Mouse (Mus musculus) MEL (cell line): ENCODE data around the gene Tex46. TPM values are rescaled to one million over a fixed set of nuclear protein-coding genes. Genes with fewer than 3 reads are reported as not detected.

ENCODE experiments used
- DNase-seq: peaks from one replicate; pipeline ENCODE4 v3.0.0; 2011; ENCODE audit warnings: low read depth, low spot score
- H3K27ac ChIP-seq: 2 replicates; pipeline ENCODE4 v1.5.1; 2012; ENCODE audit warnings: low read depth, mild to moderate bottlenecking, control low read depth, low read length, moderate library complexity; ENCODE audit not compliant: control insufficient read depth
- H3K27me3 ChIP-seq, 2 experiments: fragments of 150-350 bp in 1 of 2; sonication (generic) in 1 of 2; 2 replicates each; pipeline ENCODE4 v1.6.1; 2012; ENCODE audit warnings: low read length in 2 of 2, mild to moderate bottlenecking in 2 of 2, improper control_type of control experiment in 1 of 2, moderate library complexity in 1 of 2; ENCODE audit not compliant: insufficient read depth in 2 of 2, control insufficient read depth in 1 of 2
- H3K36me3 ChIP-seq, 2 experiments: 2 replicates each; pipeline ENCODE4 v1.6.1; 2012 to 2014; ENCODE audit warnings: low read length in 2 of 2, improper control_type of control experiment in 1 of 2, inconsistent platforms in 1 of 2, mild to moderate bottlenecking in 1 of 2; ENCODE audit not compliant: insufficient read depth in 2 of 2, control insufficient read depth in 1 of 2
- H3K4me1 ChIP-seq, 2 experiments: fragments of 150-350 bp in 1 of 2; sonication (generic) in 1 of 2; 2 replicates each; pipeline ENCODE4 v1.6.1; 2012; ENCODE audit warnings: low read length in 2 of 2, improper control_type of control experiment in 1 of 2, mild to moderate bottlenecking in 1 of 2; ENCODE audit not compliant: insufficient read depth in 2 of 2, control insufficient read depth in 1 of 2
- H3K4me3 ChIP-seq, 2 experiments: fragments of 150-350 bp in 1 of 2; sonication (generic) in 1 of 2; 2 replicates each; pipeline ENCODE4 v1.5.1; 2012; ENCODE audit warnings: low read depth in 2 of 2, low read length in 2 of 2, mild to moderate bottlenecking in 2 of 2, moderate library complexity in 2 of 2, control low read depth in 1 of 2, improper control_type of control experiment in 1 of 2; ENCODE audit not compliant: control insufficient read depth in 1 of 2, insufficient read depth in 1 of 2
- H3K79me2 ChIP-seq: 2 replicates; pipeline ENCODE4 v1.6.1; 2012; ENCODE audit warnings: mild to moderate bottlenecking, low read length, moderate library complexity; ENCODE audit not compliant: control insufficient read depth, poor library complexity, insufficient read depth
- H3K9ac ChIP-seq: 2 replicates; pipeline ENCODE4 v1.6.1; 2012; ENCODE audit warnings: low read depth, mild to moderate bottlenecking, control low read depth, low read length, moderate library complexity; ENCODE audit not compliant: control insufficient read depth, poor library complexity, severe bottlenecking
- H3K9me3 ChIP-seq: fragments of 150-350 bp; sonication (generic); replicated peaks from 2 replicates; pipeline ENCODE4 v1.6.1; 2012; ENCODE audit warnings: mild to moderate bottlenecking, low read length, improper control_type of control experiment, moderate library complexity; ENCODE audit not compliant: insufficient read depth
- BHLHE40 ChIP-seq: IDR thresholded peaks from 2 replicates; pipeline ENCODE4 v1.6.1; 2012; ENCODE audit warnings: low read depth, mild to moderate bottlenecking, inconsistent platforms, low read length, improper control_type of control experiment, borderline replicate concordance
- CHD2 ChIP-seq: IDR thresholded peaks from 2 replicates; pipeline ENCODE4 v1.6.1; 2011; ENCODE audit warnings: low read length, improper control_type of control experiment
- E2F4 ChIP-seq: IDR thresholded peaks from 2 replicates; pipeline ENCODE4 v1.6.1; 2011; ENCODE audit warnings: low read depth, low read length, improper control_type of control experiment, borderline replicate concordance
- ELF1 ChIP-seq: IDR thresholded peaks from 2 replicates; pipeline ENCODE4 v1.6.1; 2014; ENCODE audit warnings: low read depth, mild to moderate bottlenecking, inconsistent platforms, low read length, improper control_type of control experiment, moderate library complexity
- EP300 ChIP-seq, 2 experiments: IDR thresholded peaks; 2 replicates each; pipeline ENCODE4 v1.6.1; 2011; ENCODE audit warnings: improper control_type of control experiment in 2 of 2, low read length in 2 of 2, low read depth in 1 of 2, mild to moderate bottlenecking in 1 of 2
- ETS1 ChIP-seq: IDR thresholded peaks from 2 replicates; pipeline ENCODE4 v1.6.1; 2012; ENCODE audit warnings: low read depth, mild to moderate bottlenecking, inconsistent platforms, low read length, improper control_type of control experiment, moderate library complexity
- GABPA ChIP-seq: IDR thresholded peaks from 2 replicates; pipeline ENCODE4 v1.6.1; 2012; ENCODE audit warnings: low read depth, mild to moderate bottlenecking, inconsistent platforms, low read length, improper control_type of control experiment, moderate library complexity
- GATA1 ChIP-seq: IDR thresholded peaks from 2 replicates; pipeline ENCODE4 v1.6.1; 2011; ENCODE audit warnings: low read depth, low read length, improper control_type of control experiment
- HCFC1 ChIP-seq: IDR thresholded peaks from 2 replicates; pipeline ENCODE4 v1.6.1; 2012; ENCODE audit warnings: low read depth, mild to moderate bottlenecking, inconsistent platforms, low read length, improper control_type of control experiment, moderate library complexity
- JUND ChIP-seq: IDR thresholded peaks from 2 replicates; pipeline ENCODE4 v1.6.1; 2011; ENCODE audit warnings: low read depth, mild to moderate bottlenecking, improper control_type of control experiment, low read length
- KAT2A ChIP-seq: conservative IDR thresholded peaks from 2 replicates; pipeline ENCODE4 v1.6.1; 2012; ENCODE audit warnings: low read depth, low read length, improper control_type of control experiment, inconsistent platforms
- MAFK ChIP-seq: IDR thresholded peaks from 2 replicates; pipeline ENCODE4 v1.6.1; 2011; ENCODE audit warnings: low read depth, mild to moderate bottlenecking, low read length, improper control_type of control experiment, borderline replicate concordance
- MAX ChIP-seq: IDR thresholded peaks from 2 replicates; pipeline ENCODE4 v1.6.1; 2011; ENCODE audit warnings: low read length, improper control_type of control experiment
- MAZ ChIP-seq: IDR thresholded peaks from 2 replicates; pipeline ENCODE4 v1.6.1; 2012; ENCODE audit warnings: low read depth, mild to moderate bottlenecking, inconsistent platforms, low read length, improper control_type of control experiment
- MEF2A ChIP-seq: IDR thresholded peaks from 2 replicates; pipeline ENCODE4 v1.6.1; 2014; ENCODE audit warnings: low read depth, mild to moderate bottlenecking, inconsistent platforms, low read length, improper control_type of control experiment; ENCODE audit not compliant: poor library complexity, insufficient replicate concordance, severe bottlenecking; ENCODE audit errors: extremely low read depth
- MXI1 ChIP-seq: IDR thresholded peaks from 2 replicates; pipeline ENCODE4 v1.6.1; 2011; ENCODE audit warnings: mild to moderate bottlenecking, low read depth, low read length, improper control_type of control experiment
- MYB ChIP-seq: IDR thresholded peaks from 2 replicates; pipeline ENCODE4 v1.6.1; 2011; ENCODE audit warnings: mild to moderate bottlenecking, low read depth, low read length, improper control_type of control experiment
- MYC ChIP-seq: IDR thresholded peaks from 2 replicates; pipeline ENCODE4 v1.6.1; 2011; ENCODE audit warnings: low read depth, mild to moderate bottlenecking, low read length, improper control_type of control experiment, moderate library complexity
- NRF1 ChIP-seq: IDR thresholded peaks from 2 replicates; pipeline ENCODE4 v1.6.1; 2014; ENCODE audit warnings: low read depth, mild to moderate bottlenecking, inconsistent platforms, low read length, improper control_type of control experiment, moderate library complexity; ENCODE audit not compliant: poor library complexity, insufficient read depth, severe bottlenecking
- POLR2A ChIP-seq, 2 experiments: IDR thresholded peaks; 2 replicates each; pipeline ENCODE4 v1.6.1; 2011 to 2012; ENCODE audit warnings: low read length in 2 of 2, mild to moderate bottlenecking in 2 of 2, control low read depth in 1 of 2, improper control_type of control experiment in 1 of 2, low read depth in 1 of 2, moderate library complexity in 1 of 2; ENCODE audit not compliant: control insufficient read depth in 1 of 2, insufficient read depth in 1 of 2, poor library complexity in 1 of 2
- POLR2AphosphoS2 ChIP-seq: IDR thresholded peaks from 2 replicates; pipeline ENCODE4 v1.6.1; 2011; ENCODE audit warnings: low read length, improper control_type of control experiment
- POLR2AphosphoS5 ChIP-seq: IDR thresholded peaks from 2 replicates; pipeline ENCODE4 v1.6.1; 2012; ENCODE audit warnings: low read depth, borderline replicate concordance, mild to moderate bottlenecking, inconsistent platforms, low read length, moderate library complexity, mixed read lengths
- RAD21 ChIP-seq: IDR thresholded peaks from 2 replicates; pipeline ENCODE4 v1.6.1; 2011; ENCODE audit warnings: mild to moderate bottlenecking, low read depth, low read length, improper control_type of control experiment
- RCOR1 ChIP-seq: IDR thresholded peaks from 2 replicates; pipeline ENCODE4 v1.6.1; 2012; ENCODE audit warnings: low read depth, mild to moderate bottlenecking, inconsistent platforms, low read length, improper control_type of control experiment
- SIN3A ChIP-seq: IDR thresholded peaks from 2 replicates; pipeline ENCODE4 v1.6.1; 2012; ENCODE audit warnings: low read length, improper control_type of control experiment, inconsistent platforms
- SMC3 ChIP-seq: IDR thresholded peaks from 2 replicates; pipeline ENCODE4 v1.6.1; 2011; ENCODE audit warnings: low read depth, low read length, improper control_type of control experiment
- TBP ChIP-seq: IDR thresholded peaks from 2 replicates; pipeline ENCODE4 v1.8.0; 2011; ENCODE audit warnings: low read depth, low read length, improper control_type of control experiment
- UBTF ChIP-seq: IDR thresholded peaks from 2 replicates; pipeline ENCODE4 v1.6.1; 2012; ENCODE audit warnings: low read depth, mild to moderate bottlenecking, inconsistent platforms, low read length, improper control_type of control experiment, moderate library complexity, borderline replicate concordance; ENCODE audit not compliant: insufficient read depth
- USF1 ChIP-seq: IDR thresholded peaks from 2 replicates; pipeline ENCODE4 v1.6.1; 2014; ENCODE audit warnings: low read depth, mild to moderate bottlenecking, inconsistent platforms, low read length, improper control_type of control experiment, moderate library complexity
- USF2 ChIP-seq, 2 experiments: IDR thresholded peaks; 2 replicates each; pipeline ENCODE4 v1.6.1; 2011 to 2012; ENCODE audit warnings: improper control_type of control experiment in 2 of 2, low read length in 2 of 2, borderline replicate concordance in 1 of 2, inconsistent platforms in 1 of 2, low read depth in 1 of 2, mild to moderate bottlenecking in 1 of 2; ENCODE audit not compliant: insufficient read depth in 1 of 2
- ZC3H11A ChIP-seq: IDR thresholded peaks from 2 replicates; pipeline ENCODE4 v1.6.1; 2012; ENCODE audit warnings: low read depth, mild to moderate bottlenecking, inconsistent platforms, low read length, improper control_type of control experiment
- ZKSCAN1 ChIP-seq: IDR thresholded peaks from 2 replicates; pipeline ENCODE4 v1.6.1; 2012; ENCODE audit warnings: low read depth, mild to moderate bottlenecking, inconsistent platforms, low read length, improper control_type of control experiment, moderate library complexity
- ZMIZ1 ChIP-seq: IDR thresholded peaks from 2 replicates; pipeline ENCODE4 v1.6.1; 2012; ENCODE audit warnings: low read depth, mild to moderate bottlenecking, inconsistent platforms, low read length, improper control_type of control experiment, moderate library complexity
- ZNF384 ChIP-seq: IDR thresholded peaks from 2 replicates; pipeline ENCODE4 v1.6.1; 2012; ENCODE audit warnings: low read depth, mild to moderate bottlenecking, inconsistent platforms, low read length, improper control_type of control experiment
- polyA plus RNA-seq, 2 experiments: library from polyadenylated mRNA; stranded (reverse) in 1 of 2; unstranded in 1 of 2; fragments of >175 nt in 1 of 2; fragments of >200 nt in 1 of 2; gene quantifications; 2 replicates each; pipeline versions ENCODE4 v1.2.1 to v1.2.4; 2012; ENCODE audit warnings: low replicate concordance in 2 of 2, low read depth in 1 of 2; ENCODE audit not compliant: insufficient read length in 2 of 2, insufficient read depth in 1 of 2, missing spikeins in 1 of 2
- total RNA-seq: library from RNA; depleted of rRNA; stranded (reverse); fragments of 300-350 nt; gene quantifications from 2 replicates; pipeline ENCODE4 v1.2.3, GENCODE M21; 2012

Tex46 gene
- total and polyA plus RNA-seq, 3 experiments, result not detected

DNA sequence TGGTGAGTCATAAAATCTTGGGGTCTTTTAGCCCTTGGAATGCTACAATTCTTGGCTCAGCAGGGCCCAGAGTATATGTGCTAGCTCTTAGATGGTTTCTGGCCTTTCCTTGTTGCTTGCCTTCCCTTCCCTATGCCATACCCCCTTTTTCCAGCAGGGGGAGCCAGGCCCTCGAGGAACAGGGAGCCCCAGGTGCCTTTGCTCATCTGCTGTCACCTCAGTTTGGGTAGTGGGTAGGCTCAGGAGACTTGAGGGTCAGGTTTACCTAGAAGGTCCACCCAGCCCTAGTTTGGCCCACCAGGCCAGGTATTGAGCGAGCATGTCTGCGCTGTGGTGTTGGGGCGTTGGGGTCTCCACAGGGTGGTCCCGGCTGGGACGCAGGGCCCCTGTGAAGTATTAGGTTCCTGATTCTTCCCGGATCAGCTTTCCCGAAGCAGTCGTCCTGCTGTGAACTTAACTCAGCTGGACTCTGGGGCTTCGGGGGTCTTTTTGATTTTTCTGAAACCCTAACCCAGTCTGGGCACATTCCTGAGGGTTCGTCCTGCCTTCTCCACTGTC, 38.8 kb downstream of the Tex46 start (continued):
- TF ChIP-seq MAFK (no peak), MXI1 (no peak)

DNA sequence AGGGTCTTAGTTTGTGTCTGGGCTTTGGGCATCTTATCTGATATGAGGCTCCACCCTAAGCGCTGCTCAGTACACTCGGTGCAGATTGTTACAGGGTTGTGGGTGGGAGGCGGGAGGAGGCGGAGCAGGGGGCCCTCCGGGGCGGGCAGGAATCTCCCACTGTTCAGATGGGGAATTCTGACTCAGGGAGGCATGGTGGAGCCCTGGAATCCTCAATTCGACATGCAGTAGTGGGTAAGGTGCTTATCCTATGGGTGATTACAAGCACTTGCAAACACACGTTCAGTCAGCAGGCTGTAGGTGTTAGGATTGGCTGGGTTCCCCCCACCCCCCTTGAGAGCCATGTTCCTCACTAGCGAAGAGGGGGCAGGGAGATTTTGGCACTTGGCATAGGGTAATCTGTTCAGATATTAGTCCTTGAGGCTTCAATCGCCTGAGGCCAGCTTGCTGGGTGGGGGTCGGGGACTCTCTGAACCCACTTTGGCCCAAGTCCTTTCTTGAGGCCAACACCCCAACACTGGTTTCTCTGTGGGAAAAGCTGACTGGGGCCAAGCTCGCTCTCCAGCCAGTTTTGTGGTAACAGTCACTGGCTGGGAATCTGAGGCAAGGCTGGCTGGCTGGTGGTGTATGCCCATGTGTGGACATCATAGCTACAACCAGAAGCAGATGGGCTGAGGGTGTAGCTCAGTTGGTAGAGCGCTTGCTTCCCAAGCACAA, 39.4 kb downstream of the Tex46 start:
- peaks cover 2% of the 10 kb centered on the region for H3K79me2 ChIP-seq
- DNase-seq, result peak; percentile 79

DNA sequence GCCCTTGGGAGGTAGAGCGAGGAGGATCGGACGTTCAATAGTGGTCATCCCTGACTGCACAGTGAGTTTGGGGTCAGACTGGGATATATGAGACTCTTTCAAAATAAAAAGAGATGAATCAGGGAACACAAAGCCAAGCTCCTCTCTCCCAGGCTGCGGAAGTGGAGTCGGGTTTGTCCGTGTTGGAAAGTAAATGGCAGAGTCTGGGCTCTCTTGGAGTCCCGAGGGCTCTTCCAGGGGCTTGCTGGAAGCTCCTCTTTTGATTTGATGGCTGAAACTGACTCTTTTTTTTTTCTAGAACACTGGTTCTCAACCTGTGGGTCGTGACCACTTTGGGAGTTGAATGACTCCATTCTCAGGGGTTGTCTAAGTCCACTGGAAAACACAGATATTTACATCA, 40.0 kb downstream of the Tex46 start:
- no peaks in the 10 kb centered on the region for H3K9me3 ChIP-seq
- peaks cover 0 to 22% of the 10 kb centered on the region in 2 experiments; a peak in 2 of 4 replicates for H3K4me1 ChIP-seq
- DNase-seq, result no peak
- H3K36me3 ChIP-seq, result peaks cover 0 to 6% of the 10 kb centered on the region in 2 experiments; a peak in 2 of 4 replicates
- no peak overlapping the region for H3K9ac ChIP-seq
- H3K27ac ChIP-seq, result no peak overlapping the region
- H3K27me3 ChIP-seq, result no peaks in the 10 kb centered on the region
- peaks cover 2% of the 10 kb centered on the region for H3K79me2 ChIP-seq
- H3K4me3 ChIP-seq, result no peak overlapping the region
- TF ChIP-seq USF1 (no peak), RAD21 (no peak), POLR2AphosphoS5 (no peak), ELF1 (no peak), SMC3 (no peak), CHD2 (no peak), GABPA (no peak), ETS1 (no peak), E2F4 (no peak), SIN3A (no peak), ZMIZ1 (no peak), MYB (no peak), MEF2A (no peak), MYC (no peak)

More for the DNA sequence above, 39.4 kb downstream of the Tex46 start:
- Histone ChIP-seq H3K4me1 (peaks cover 0 to 20% of the 10 kb centered on the region in 2 experiments; a peak in 2 of 4 replicates), H3K27ac (no peak overlapping the region), H3K9me3 (no peaks in the 10 kb centered on the region), H3K4me3 (peak overlapping the region; percentile 43 to 54), H3K36me3 (peaks cover 0 to 6% of the 10 kb centered on the region in 2 experiments; a peak in 2 of 4 replicates), H3K27me3 (no peaks in the 10 kb centered on the region), H3K9ac (peak overlapping the region; percentile 40)
- no peak for TF ChIP-seq E2F4
- no peak for TF ChIP-seq ELF1
- TF ChIP-seq ZKSCAN1, result no peak
- TF ChIP-seq MYC, result no peak
- TF ChIP-seq SMC3, result no peak
- TF ChIP-seq GATA1, result peak; percentile 67; the same call in 1 of the 2 replicates
- no peak for TF ChIP-seq RCOR1
- TF ChIP-seq CHD2, result no peak
- no peak for TF ChIP-seq MXI1
- TF ChIP-seq MAX, result no peak
- peak; percentile 43; the same call in 1 of the 2 replicates for TF ChIP-seq MAZ
- peak in 1 of 2 experiments; percentile 17; a peak in 1 of 4 replicates for TF ChIP-seq EP300 (IDR thresholded peaks at IDR 0.05; ENCODE audit: low read depth in 1 of 2, low read length in 2 of 2)
- TF ChIP-seq NRF1, result no peak
- TF ChIP-seq USF1, result no peak
- TF ChIP-seq GABPA, result no peak
- TF ChIP-seq RAD21, result no peak
- no peak for TF ChIP-seq KAT2A
- no peak for TF ChIP-seq ZMIZ1
- no peak for TF ChIP-seq POLR2AphosphoS2
- TF ChIP-seq POLR2AphosphoS5, result no peak
- no peak for TF ChIP-seq POLR2A (IDR thresholded peaks at IDR 0.05; ENCODE audit: control insufficient read depth in 1 of 2, insufficient read depth in 1 of 2, low read depth in 1 of 2, low read length in 2 of 2, poor library complexity in 1 of 2)
- no peak for TF ChIP-seq MAFK
- TF ChIP-seq BHLHE40, result no peak
- TF ChIP-seq UBTF, result no peak
- 0 out of 2 replicates have a peak, but pooled peaks have one; percentile 19 for TF ChIP-seq HCFC1
- TF ChIP-seq USF2 (IDR thresholded peaks at IDR 0.05; ENCODE audit: borderline replicate concordance in 1 of 2, insufficient read depth in 1 of 2, low read depth in 1 of 2, low read length in 2 of 2), result no peak
- TF ChIP-seq SIN3A, result no peak
- TF ChIP-seq JUND, result no peak
- no peak for TF ChIP-seq ZNF384
- no peak for TF ChIP-seq ZC3H11A
- 0 out of 2 replicates have a peak, but pooled peaks have one; percentile 14 for TF ChIP-seq TBP
